Mouse (Mus musculus): ENCODE data around the gene Ranbp3l.
A peak's percentile ranks its signal among the peaks of the same experiment; 100 is the strongest.
"Not testable (repeated sequence)": the region's sequence is repeated elsewhere in the genome, so short reads cannot be mapped to it uniquely, and the experiment has no call there.

Gene Ranbp3l

GRCm38 (mm10) chr15:8967573-8968228, at the start of gene Ranbp3l:
Gene Ranbp3l, plus strand, starts transcription at chr15:8967949.
- peak; percentile 61 for DNase-seq

GRCm38 (mm10) chr15:8930061-8930460, 37.7 kb upstream of the Ranbp3l start:
- DNase-seq, result no peak

- no peak for DNase-seq
Observed at GRCm38 (mm10) chr15:8936911-8937310, 30.8 kb upstream of the Ranbp3l start.

- no peak for DNase-seq
Observed at GRCm38 (mm10) chr15:8940861-8941260, 26.9 kb upstream of the Ranbp3l start.

DNA sequence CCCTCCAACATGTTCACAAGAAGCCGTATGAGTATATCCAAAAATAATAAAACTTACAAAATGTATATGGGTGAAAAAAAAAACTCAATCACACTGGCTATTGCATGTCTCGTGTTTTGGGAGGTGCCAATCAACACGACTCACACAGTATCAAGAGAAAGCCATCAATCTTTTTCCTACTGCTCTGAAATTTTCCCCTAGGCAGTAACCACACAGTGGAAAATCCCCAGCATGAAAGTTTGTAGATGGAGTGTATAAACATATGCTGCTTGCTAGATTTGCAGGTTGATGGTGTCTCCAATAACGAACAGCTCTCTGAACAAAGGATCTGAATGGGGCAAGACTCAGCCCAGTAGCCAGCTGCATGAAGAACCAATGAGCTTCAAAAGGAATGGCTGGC, 16.9 kb upstream of the Ranbp3l start:
- DNase-seq, result no peak

GRCm38 (mm10) chr15:8963323-8963722, 4.4 kb upstream of the Ranbp3l start:
- peak; percentile 53 for DNase-seq

GRCm38 (mm10) chr15:8968229-8968595, 463 bp downstream of the Ranbp3l start:
- DNase-seq, result peak; percentile 33

- no peak for DNase-seq
Observed at GRCm38 (mm10) chr15:8969061-8969635, 1.4 kb downstream of the Ranbp3l start.

DNA sequence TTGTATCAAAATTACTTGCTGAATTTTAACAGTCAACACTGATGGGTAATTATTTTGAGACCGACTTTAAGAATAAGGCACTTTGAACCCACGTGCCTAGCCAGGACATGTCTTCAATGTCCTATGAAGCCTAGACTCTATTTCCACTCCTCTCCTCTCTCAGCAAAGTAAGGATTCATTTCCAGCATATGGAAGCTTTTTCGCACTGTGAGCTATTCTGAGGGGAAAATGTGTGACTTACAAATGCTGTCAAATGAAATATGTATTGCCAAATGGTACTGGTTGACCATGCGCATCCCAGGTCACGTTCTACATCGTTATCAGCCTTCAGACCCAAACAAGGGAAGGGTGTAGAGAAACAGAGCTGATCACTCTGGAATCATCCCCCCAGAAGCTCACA, 23.5 kb downstream of the Ranbp3l start:
- no peak for DNase-seq

DNA sequence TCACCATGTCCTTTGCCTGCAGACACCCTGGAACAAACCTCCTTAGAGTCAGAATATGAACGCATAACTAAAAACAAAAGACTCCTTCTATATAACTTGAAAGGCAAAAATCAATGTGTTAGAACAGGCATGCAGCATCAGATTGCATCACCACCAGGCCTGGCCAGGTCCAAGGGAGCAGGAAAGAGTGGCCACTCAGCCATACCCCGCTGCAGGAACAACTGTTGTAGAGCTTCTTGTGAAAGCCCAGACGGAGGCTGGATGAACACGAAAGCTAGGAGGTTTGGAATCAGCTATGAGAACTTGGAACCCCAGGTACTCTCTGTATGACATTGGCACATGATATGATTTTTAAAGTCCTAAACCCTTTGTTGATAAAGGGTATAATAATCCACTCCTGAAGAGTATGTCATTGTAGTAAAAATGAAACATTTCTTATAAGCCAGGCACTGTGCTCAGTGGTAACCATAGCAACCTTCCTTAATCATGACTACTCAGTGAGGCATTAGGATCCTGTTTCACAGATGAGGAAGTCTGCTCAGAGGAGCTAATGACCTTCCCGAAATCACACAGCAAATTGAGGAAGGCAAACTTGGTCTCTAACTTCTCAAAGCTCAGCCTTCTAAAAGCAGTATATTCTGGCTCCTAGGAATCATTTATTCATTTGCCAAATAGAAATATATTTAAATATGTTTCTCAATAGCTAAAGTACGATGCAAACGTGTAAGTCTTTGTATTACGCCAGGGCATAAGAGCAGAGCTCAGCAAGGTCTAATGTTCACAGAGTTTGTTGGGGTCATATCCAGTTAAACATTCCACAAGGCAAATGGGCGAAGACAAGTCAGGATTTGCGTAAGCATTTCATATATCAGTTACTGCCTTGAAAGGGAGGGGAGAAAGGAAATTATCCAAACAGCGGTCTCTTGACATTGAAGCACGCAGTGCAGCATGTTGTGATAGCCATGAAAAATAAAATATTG, 24.4 kb downstream of the Ranbp3l start:
- DNase-seq, result no peak

DNA sequence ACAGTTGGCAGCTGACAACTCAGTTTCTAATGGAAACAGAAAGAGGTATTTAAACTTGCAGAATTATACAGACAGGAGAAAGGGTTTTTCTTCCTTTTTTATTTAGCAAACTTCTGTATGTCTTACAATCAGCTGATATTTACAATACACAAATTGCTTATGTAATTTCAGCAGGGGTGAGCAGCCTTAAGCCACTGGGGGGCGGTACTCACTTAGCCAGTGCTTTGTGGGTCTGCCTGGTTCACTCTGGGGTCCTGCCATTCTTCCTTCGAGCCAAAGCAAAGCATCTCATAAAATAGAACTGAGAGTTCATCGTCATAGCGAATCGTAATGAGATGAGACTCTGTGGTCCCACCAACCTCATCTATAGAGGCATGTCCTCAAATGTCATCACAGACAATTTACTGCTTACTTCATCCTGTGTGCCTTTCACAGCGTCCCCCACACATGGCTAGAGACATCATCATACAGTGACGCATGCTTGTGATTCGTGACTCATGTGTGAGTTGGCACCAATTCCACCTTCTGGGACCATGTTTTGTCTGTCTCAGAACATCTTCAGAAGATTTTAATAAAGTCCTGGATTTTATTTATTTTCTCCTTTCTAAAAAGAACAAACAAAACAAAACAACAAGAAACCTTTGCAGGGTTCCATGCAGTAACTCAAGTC, 27.0 kb downstream of the Ranbp3l start:
- no peak for DNase-seq

DNA sequence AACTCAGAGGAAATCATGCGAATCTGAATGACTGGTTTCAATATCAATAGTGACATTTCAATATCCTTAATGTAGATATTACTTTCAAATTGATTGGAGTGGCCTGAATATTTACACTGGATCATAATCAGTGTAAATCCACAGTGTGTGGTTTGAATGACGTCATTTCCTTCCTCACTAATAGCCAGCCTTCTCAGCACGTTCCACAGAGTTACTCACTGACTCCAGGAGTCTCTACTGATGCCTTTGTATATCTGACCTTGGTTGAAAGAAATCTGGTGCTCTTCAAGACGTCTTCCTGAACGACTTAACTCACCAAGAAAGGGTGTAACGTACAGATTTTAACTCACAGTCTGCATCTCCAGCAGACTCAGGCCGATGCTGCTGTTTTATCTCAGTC, 27.7 kb downstream of the Ranbp3l start:
- no peak for DNase-seq

DNA sequence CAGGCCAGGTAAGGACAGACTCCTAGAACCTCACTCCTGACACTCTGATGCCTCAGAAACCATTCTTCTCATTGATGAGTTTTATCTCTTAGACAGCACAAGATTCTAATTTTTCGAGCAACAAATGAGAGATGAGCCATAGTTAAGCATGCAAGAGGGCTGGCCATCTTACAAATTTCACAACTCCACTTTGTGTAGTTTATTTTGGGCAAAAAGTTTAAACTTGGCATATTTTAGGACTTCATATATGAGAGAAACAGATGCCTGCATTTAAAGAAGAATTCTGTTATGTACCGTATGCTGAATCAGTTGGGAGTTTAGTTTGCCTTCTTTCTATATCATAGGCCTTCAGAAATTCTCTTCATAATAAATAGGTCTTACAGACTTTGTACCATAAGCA, 35.0 kb downstream of the Ranbp3l start:
- DNase-seq, result no peak

DNA sequence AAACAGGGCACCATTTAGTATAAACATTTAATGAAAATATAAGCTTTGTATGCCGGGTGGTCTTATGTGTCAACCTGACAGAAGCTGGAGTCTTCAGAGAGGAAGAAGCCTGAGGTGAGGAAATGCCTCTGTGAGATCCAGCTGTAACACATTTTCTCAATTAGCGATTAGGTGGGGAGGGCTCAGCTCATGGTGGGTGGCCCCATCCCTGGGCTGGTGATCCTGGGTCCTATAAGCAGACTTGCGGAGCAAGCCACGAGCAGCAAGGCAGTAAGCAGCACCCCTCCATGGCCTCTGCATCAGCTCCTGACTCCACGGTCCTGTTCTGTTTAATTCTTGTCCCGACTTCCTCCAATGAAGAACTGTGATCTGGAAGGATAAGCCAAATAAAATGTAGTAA, 41.4 kb downstream of the Ranbp3l start:
- DNase-seq, result no peak

DNA sequence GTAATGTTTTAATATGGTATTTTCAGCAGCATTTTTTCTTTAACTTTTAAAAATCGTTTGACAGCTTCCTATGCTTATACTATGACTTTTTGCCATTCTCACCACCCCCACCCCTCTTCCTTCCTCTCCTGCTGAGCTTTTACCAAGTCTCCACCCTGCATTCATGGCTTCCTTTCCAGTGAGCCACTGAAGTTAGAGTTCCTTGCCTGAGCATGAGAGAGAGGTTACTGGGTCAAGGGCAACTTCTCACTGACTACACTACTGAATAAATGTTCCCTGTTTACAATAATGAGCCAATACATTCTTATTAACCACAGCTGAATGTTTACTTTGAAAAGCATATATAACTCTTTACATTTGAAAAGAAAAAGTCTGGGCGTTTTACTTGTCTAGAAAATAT, 46.8 kb downstream of the Ranbp3l start:
- DNase-seq, result no peak

GRCm38 (mm10) chr15:9015496-9015895, 47.7 kb downstream of the Ranbp3l start:
- DNase-seq, result not testable (repeated sequence)

GRCm38 (mm10) chr15:9055704-9056103, 88.0 kb downstream of the Ranbp3l start:
- DNase-seq, result no peak

GRCm38 (mm10) chr15:9059856-9060255, 92.1 kb downstream of the Ranbp3l start:
- DNase-seq, result no peak

GRCm38 (mm10) chr15:9061150-9061882, 93.6 kb downstream of the Ranbp3l start:
- DNase-seq, result no peak

DNA sequence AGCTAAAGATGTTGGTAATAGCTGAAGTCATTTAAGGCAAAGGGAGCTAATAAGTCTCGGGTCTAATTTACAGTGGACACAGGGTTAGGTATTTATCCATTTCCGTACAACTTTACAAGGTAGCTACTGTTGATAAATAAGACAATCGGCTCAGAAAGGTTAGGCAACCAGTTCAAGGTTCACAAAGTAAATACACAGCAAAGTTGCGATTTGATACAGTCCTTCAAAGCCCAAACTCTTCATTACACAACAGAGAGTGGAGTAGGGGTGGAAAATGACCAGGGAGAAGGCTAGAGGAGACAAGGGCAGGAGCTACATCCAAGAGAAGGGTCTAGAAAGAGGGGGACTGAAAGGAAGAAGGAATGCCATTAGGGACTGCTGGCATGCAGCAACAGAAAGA, 101.1 kb downstream of the Ranbp3l start:
- DNase-seq, result no peak

DNA sequence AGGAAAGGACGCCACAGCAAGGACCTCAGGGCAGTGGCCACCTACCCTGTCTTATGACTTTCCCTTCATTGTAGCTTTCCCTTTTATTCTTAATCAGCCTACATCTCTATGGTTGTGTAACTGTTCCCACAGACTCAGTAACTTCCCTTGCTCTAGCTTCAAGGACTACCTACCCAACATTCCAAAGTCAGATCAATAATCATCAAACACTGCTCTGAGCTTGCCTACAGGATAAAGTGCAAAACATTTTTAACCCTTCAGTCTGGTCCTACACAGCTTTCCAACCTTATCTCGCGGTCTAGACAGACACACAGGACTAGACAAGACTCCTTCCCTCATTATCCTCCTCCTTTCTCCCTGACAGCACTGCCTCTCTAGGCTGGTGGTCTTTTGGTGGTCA, 102.6 kb downstream of the Ranbp3l start:
- DNase-seq, result no peak

DNA sequence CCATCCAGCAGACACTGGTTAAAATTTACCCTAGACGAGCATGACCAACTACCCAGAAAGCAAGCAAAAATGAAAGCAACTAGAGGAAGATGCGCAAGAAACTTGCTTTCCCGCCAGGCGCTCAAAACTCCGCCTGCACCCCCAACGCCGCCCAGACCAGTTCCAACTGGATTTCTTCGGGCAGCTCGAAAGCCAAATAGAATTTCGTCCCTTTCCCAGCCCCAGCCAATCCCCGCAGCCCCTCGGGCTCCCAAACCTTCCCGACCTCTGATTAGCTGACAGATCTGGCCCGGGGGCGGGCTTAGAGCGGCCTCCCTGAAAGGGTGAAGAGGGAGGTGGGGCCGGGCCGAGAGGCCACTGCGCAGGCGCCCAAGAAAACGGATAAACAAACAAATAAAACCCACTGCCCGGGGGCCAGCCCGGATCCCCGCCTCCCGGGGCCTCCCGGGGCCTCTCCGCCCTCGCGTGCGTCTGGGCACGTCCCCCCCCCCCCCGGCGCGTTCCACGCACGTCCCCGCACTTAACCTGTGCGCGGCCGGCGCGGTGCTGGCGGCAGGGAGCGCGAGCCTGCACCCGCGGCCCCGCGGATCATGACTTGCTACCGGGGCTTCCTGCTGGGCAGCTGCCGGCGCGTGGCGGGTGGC, 103.3 kb downstream of the Ranbp3l start, which contains the start of gene Nadk2:
Gene Nadk2, plus strand, starts transcription at position 349 of the 644 bp plus-strand sequence.
- DNase-seq, result peak; percentile 99

Measured in kidney, postnatal 10 days (tissue).